Mouse (Mus musculus) neural tube, embryonic 15.5 days (tissue): ENCODE measurements at regions not wholly inside any gene's neighbourhood (a gene's known extent, or its start where the extent isn't known, plus 50 kb on each side); places are given as distances from the start of the nearest gene placed in this dataset.

Experiments used
- ATAC-seq: fragments of 200-750 bp; cut with Nextera tagmentation; 2 replicates; pipeline ENCODE4 v1.8.0; 2017; ENCODE audit warnings: mild to moderate bottlenecking, moderate TSS enrichment, moderate library complexity; ENCODE audit not compliant: low FRiP score
- H3K27ac ChIP-seq: fragments of 300-500 bp; sonication (generic); replicated peaks from 2 replicates; pipeline ENCODE4 v1.5.1; 2015; ENCODE audit warnings: mild to moderate bottlenecking, inconsistent platforms
- H3K27me3 ChIP-seq: fragments of 300-500 bp; sonication (generic); replicated peaks from 2 replicates; pipeline ENCODE4 v1.6.1; 2015; ENCODE audit warnings: inconsistent platforms
- H3K36me3 ChIP-seq: fragments of 300-500 bp; sonication (generic); 2 replicates; pipeline ENCODE4 v1.6.1; 2015; ENCODE audit warnings: inconsistent platforms
- H3K4me1 ChIP-seq: fragments of 300-500 bp; sonication (generic); 2 replicates; pipeline ENCODE4 v1.6.1; 2015; ENCODE audit warnings: inconsistent platforms
- H3K4me2 ChIP-seq: fragments of 300-500 bp; sonication (generic); 2 replicates; pipeline ENCODE4 v1.6.1; 2015; ENCODE audit warnings: inconsistent platforms, mild to moderate bottlenecking, moderate library complexity
- H3K4me3 ChIP-seq: fragments of 300-500 bp; sonication (generic); replicated peaks from 2 replicates; pipeline ENCODE4 v1.5.1; 2015; ENCODE audit warnings: mild to moderate bottlenecking, inconsistent platforms
- H3K9ac ChIP-seq: fragments of 300-500 bp; sonication (generic); replicated peaks from 2 replicates; pipeline ENCODE4 v1.6.1; 2015; ENCODE audit warnings: mild to moderate bottlenecking, inconsistent platforms
- H3K9me3 ChIP-seq: fragments of 300-500 bp; sonication (generic); replicated peaks from 2 replicates; pipeline ENCODE4 v1.6.1; 2016; ENCODE audit warnings: inconsistent platforms
- WGBS: fragments of 180-500 bp; shearing (Covaris S2); methylation state at CpG from one replicate; pipeline ENCODE4 v1.1.7; 2015; ENCODE audit warnings: mixed read lengths; 5-methylcytosine and 5-hydroxymethylcytosine counted together

GRCm38 (mm10) chr8:128035672-128036071 is 322.7 kb upstream of the Nrp1 start:
- H3K36me3 ChIP-seq: no peaks in the 10 kb centered on the region
- H3K9me3 ChIP-seq: no peaks in the 10 kb centered on the region
- H3K27ac ChIP-seq: no peak overlapping the region
- peaks cover 8% of the 10 kb centered on the region; the same call in 1 of the 2 replicates for H3K4me1 ChIP-seq
- H3K27me3 ChIP-seq: no peaks in the 10 kb centered on the region
- no peak overlapping the region for H3K9ac ChIP-seq
- 71% methylated on average over 3 of the region's 3 CpGs for WGBS
- no peak for ATAC-seq
- H3K4me2 ChIP-seq: no peak overlapping the region
- no peak overlapping the region for H3K4me3 ChIP-seq

- 83% methylated on average over 6 of the region's 6 CpGs for WGBS
- no peaks in the 10 kb centered on the region for H3K36me3 ChIP-seq
- H3K27me3 ChIP-seq: no peaks in the 10 kb centered on the region
- H3K9ac ChIP-seq: no peak overlapping the region
- no peak for ATAC-seq
- H3K4me2 ChIP-seq: no peak overlapping the region
- no peak overlapping the region for H3K27ac ChIP-seq
- H3K9me3 ChIP-seq: no peaks in the 10 kb centered on the region
- peaks cover 6% of the 10 kb centered on the region; the same call in 1 of the 2 replicates for H3K4me1 ChIP-seq
- no peak overlapping the region for H3K4me3 ChIP-seq
Measured at GRCm38 (mm10) chr8:128039341-128040064, 318.9 kb upstream of the Nrp1 start.

GRCm38 (mm10) chr8:128042877-128043276 is 315.5 kb upstream of the Nrp1 start:
- Histone ChIP-seq H3K27me3 (no peaks in the 10 kb centered on the region), H3K4me1 (no peaks in the 10 kb centered on the region), H3K9me3 (no peaks in the 10 kb centered on the region), H3K27ac (no peak overlapping the region), H3K36me3 (no peaks in the 10 kb centered on the region), H3K4me2 (no peak overlapping the region), H3K4me3 (no peak overlapping the region), H3K9ac (no peak overlapping the region)
- WGBS: 64% methylated on average over 2 of the region's 2 CpGs
- ATAC-seq: no peak

- Histone ChIP-seq H3K36me3 (no peaks in the 10 kb centered on the region), H3K27ac (no peak overlapping the region), H3K4me2 (no peak overlapping the region), H3K9me3 (no peaks in the 10 kb centered on the region), H3K9ac (no peak overlapping the region), H3K27me3 (no peaks in the 10 kb centered on the region), H3K4me1 (no peaks in the 10 kb centered on the region), H3K4me3 (no peak overlapping the region)
- no peak for ATAC-seq
- WGBS: 81% methylated on average over 4 of the region's 4 CpGs
Measured at GRCm38 (mm10) chr8:128043392-128043791, 315.0 kb upstream of the Nrp1 start.

- H3K9me3 ChIP-seq: no peaks in the 10 kb centered on the region
- WGBS: 90% methylated on average over 8 of the region's 8 CpGs
- H3K36me3 ChIP-seq: no peaks in the 10 kb centered on the region
- no peaks in the 10 kb centered on the region for H3K27me3 ChIP-seq
- H3K27ac ChIP-seq: no peak overlapping the region
- no peak overlapping the region for H3K4me2 ChIP-seq
- ATAC-seq: no peak
- H3K9ac ChIP-seq: no peak overlapping the region
- no peak overlapping the region for H3K4me3 ChIP-seq
- H3K4me1 ChIP-seq: no peaks in the 10 kb centered on the region
Measured at GRCm38 (mm10) chr8:128056251-128056650, 302.2 kb upstream of the Nrp1 start.

GRCm38 (mm10) chr8:128057845-128058244 is 300.6 kb upstream of the Nrp1 start:
- Histone ChIP-seq H3K27ac (no peak overlapping the region), H3K27me3 (no peaks in the 10 kb centered on the region)
- 64% methylated on average over 6 of the region's 6 CpGs for WGBS

GRCm38 (mm10) chr8:128059817-128060216 is 298.6 kb upstream of the Nrp1 start:
- no peaks in the 10 kb centered on the region for H3K27me3 ChIP-seq
- H3K36me3 ChIP-seq: no peaks in the 10 kb centered on the region
- no peak for ATAC-seq
- H3K4me1 ChIP-seq: no peaks in the 10 kb centered on the region
- no peak overlapping the region for H3K4me3 ChIP-seq
- H3K4me2 ChIP-seq: no peak overlapping the region
- H3K27ac ChIP-seq: no peak overlapping the region
- WGBS: 93% methylated on average over 3 of the region's 3 CpGs
- no peak overlapping the region for H3K9ac ChIP-seq
- H3K9me3 ChIP-seq: no peaks in the 10 kb centered on the region

More at GRCm38 (mm10) chr8:128057845-128058244, 300.6 kb upstream of the Nrp1 start:
- H3K36me3 ChIP-seq: no peaks in the 10 kb centered on the region
- no peaks in the 10 kb centered on the region for H3K4me1 ChIP-seq
- no peak overlapping the region for H3K9ac ChIP-seq
- no peak overlapping the region for H3K4me3 ChIP-seq
- no peak for ATAC-seq
- H3K4me2 ChIP-seq: no peak overlapping the region
- no peaks in the 10 kb centered on the region for H3K9me3 ChIP-seq

- no peak overlapping the region for H3K27ac ChIP-seq
- H3K9ac ChIP-seq: no peak overlapping the region
- no peak overlapping the region for H3K4me3 ChIP-seq
- 66% methylated on average over 1 of the region's 1 CpGs for WGBS
- H3K4me2 ChIP-seq: no peak overlapping the region
- no peaks in the 10 kb centered on the region for H3K27me3 ChIP-seq
- H3K9me3 ChIP-seq: no peaks in the 10 kb centered on the region
- no peaks in the 10 kb centered on the region for H3K4me1 ChIP-seq
- H3K36me3 ChIP-seq: no peaks in the 10 kb centered on the region
- no peak for ATAC-seq
Measured at GRCm38 (mm10) chr8:128064211-128064610, 294.2 kb upstream of the Nrp1 start.

- H3K4me2 ChIP-seq: no peak overlapping the region
- H3K9ac ChIP-seq: no peak overlapping the region
- no peaks in the 10 kb centered on the region for H3K9me3 ChIP-seq
- no peak overlapping the region for H3K27ac ChIP-seq
- no peaks in the 10 kb centered on the region for H3K4me1 ChIP-seq
- H3K4me3 ChIP-seq: no peak overlapping the region
- ATAC-seq: no peak
- WGBS: 60% methylated on average over 2 of the region's 2 CpGs
- H3K36me3 ChIP-seq: no peaks in the 10 kb centered on the region
- H3K27me3 ChIP-seq: no peaks in the 10 kb centered on the region
Measured at GRCm38 (mm10) chr8:128065127-128065526, 293.3 kb upstream of the Nrp1 start.

GRCm38 (mm10) chr8:128065964-128066680 is 292.3 kb upstream of the Nrp1 start:
- Histone ChIP-seq H3K36me3 (no peaks in the 10 kb centered on the region), H3K4me3 (no peak overlapping the region), H3K4me2 (no peak overlapping the region), H3K4me1 (no peaks in the 10 kb centered on the region), H3K27ac (no peak overlapping the region), H3K27me3 (no peaks in the 10 kb centered on the region), H3K9ac (no peak overlapping the region), H3K9me3 (no peaks in the 10 kb centered on the region)
- no peak for ATAC-seq
- 76% methylated on average over 7 of the region's 7 CpGs for WGBS

- Histone ChIP-seq H3K9me3 (no peaks in the 10 kb centered on the region), H3K36me3 (no peaks in the 10 kb centered on the region), H3K4me3 (no peak overlapping the region), H3K9ac (no peak overlapping the region), H3K27ac (no peak overlapping the region), H3K27me3 (no peaks in the 10 kb centered on the region), H3K4me1 (no peaks in the 10 kb centered on the region), H3K4me2 (no peak overlapping the region)
- ATAC-seq: no peak
- WGBS: 87% methylated on average over 2 of the region's 2 CpGs
Measured at GRCm38 (mm10) chr8:128069749-128070148, 288.7 kb upstream of the Nrp1 start.

- Histone ChIP-seq H3K4me3 (no peak overlapping the region), H3K36me3 (no peaks in the 10 kb centered on the region), H3K4me2 (no peak overlapping the region), H3K27ac (no peak overlapping the region), H3K9ac (no peak overlapping the region), H3K4me1 (no peaks in the 10 kb centered on the region), H3K9me3 (no peaks in the 10 kb centered on the region), H3K27me3 (no peaks in the 10 kb centered on the region)
- 96% methylated on average over 1 of the region's 1 CpGs for WGBS
- ATAC-seq: no peak
Measured at GRCm38 (mm10) chr8:128075566-128075965, 282.8 kb upstream of the Nrp1 start.
